Mouse (Mus musculus): ENCODE measurements around the gene Adat1.

The Adat1 gene

DNA sequence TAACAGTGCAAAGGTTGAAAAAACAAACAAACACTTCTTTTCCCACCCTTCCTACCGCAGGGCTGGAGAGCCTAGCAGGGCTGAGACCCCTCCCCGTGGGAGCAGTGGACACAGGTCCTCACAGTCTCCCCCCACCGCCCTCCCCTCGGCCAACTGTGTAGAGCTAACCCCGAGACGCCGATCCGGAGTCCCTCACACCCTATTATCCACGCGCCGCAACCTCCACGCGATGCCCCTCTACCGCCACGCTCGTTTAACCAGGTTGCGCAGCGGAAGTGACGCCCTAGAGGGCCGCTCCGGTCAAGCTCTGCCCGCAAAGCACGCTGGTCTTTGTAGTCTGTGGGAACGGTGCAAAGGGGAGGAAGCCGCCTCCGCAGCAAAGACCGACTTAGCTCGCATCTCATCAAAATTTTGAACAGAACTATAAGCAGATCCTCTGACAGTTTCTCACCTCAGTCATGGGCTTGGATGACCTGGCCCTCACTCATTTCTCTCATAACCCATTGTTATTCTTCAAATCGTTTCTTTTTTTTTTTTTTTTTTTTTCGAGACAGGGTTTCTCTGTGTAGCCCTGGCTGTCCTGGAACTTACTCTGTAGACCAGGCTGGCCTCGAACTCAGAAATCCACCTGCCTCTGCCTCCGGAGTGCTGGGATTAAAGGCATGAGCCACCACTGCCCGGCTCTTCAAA lies at the start of gene Adat1:
Gene Adat1 (minus strand): TSS at position 290 of the 690 bp plus-strand sequence.
- H3K27me3 ChIP-seq (ENCODE audit: insufficient read depth, low read length), result no peaks in the 10 kb centered on the region
- peaks cover 56% of the 10 kb centered on the region for H3K4me1 ChIP-seq (replicated peaks; ENCODE audit: low read depth, low read length)
- TF ChIP-seq CTCF (conservative IDR thresholded peaks at IDR 0.05; ENCODE audit: low read length), result no peak
- peak within 1 kb of the TSS; percentile 99 for H3K4me3 ChIP-seq (replicated peaks; ENCODE audit: low read length)
- no peaks in the 10 kb centered on the region for H3K9me3 ChIP-seq (ENCODE audit: low read length)
- peaks cover 78% of the 10 kb centered on the region for H3K36me3 ChIP-seq (ENCODE audit: insufficient read depth, low read length)

- H3K36me3 ChIP-seq (ENCODE audit: insufficient read depth, low read length), result no peaks in the 10 kb centered on the region
- H3K9me3 ChIP-seq (ENCODE audit: low read length), result no peaks in the 10 kb centered on the region
- no peak for TF ChIP-seq CTCF (conservative IDR thresholded peaks at IDR 0.05; ENCODE audit: low read length)
- TF ChIP-seq POU5F1 (IDR thresholded peaks at IDR 0.05; ENCODE audit: borderline replicate concordance, low read length), result no peak
- no peak for TF ChIP-seq NANOG (IDR thresholded peaks at IDR 0.05; ENCODE audit: borderline replicate concordance, low read length)
- peaks cover 10% of the 10 kb centered on the region for H3K27me3 ChIP-seq (ENCODE audit: insufficient read depth, low read length)
- H3K4me1 ChIP-seq (replicated peaks; ENCODE audit: low read depth, low read length), result peaks cover 36% of the 10 kb centered on the region
- H3K4me3 ChIP-seq (replicated peaks; ENCODE audit: low read length), result peak overlapping the region; percentile 56
Measured at GRCm38 (mm10) chr8:112037521-112037920, 45.4 kb upstream of the Adat1 start.

DNA sequence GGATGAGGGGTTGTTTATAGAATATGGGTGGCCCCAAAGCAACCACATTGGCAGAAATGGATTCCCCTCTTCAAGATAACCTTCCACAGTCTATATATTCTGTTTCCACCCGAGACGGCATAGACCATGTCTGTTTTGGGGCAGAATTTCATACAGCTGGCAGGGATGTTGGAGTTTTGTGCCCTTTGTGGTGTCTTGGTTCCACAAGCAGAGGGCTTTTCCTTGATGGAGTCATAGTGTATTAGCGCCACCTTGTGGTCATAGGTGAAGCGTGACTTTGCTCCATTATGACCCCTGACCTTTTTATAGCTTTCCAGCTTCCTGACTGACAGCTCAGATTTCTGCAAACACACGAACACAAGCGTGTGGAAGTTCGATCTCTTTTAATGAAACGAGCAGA lies 42.5 kb upstream of the Adat1 start:
- no peaks in the 10 kb centered on the region for H3K9me3 ChIP-seq (ENCODE audit: low read length)
- H3K4me1 ChIP-seq (replicated peaks; ENCODE audit: low read depth, low read length), result peaks cover 61% of the 10 kb centered on the region
- H3K36me3 ChIP-seq (ENCODE audit: insufficient read depth, low read length), result no peaks in the 10 kb centered on the region
- peaks cover 4% of the 10 kb centered on the region; the same call in 1 of the 2 replicates for H3K27me3 ChIP-seq (ENCODE audit: insufficient read depth, low read length)
- no peak overlapping the region for H3K4me3 ChIP-seq (replicated peaks; ENCODE audit: low read length)
- TF ChIP-seq CTCF (conservative IDR thresholded peaks at IDR 0.05; ENCODE audit: low read length), result peak; percentile 68
- TF ChIP-seq POU5F1 (IDR thresholded peaks at IDR 0.05; ENCODE audit: borderline replicate concordance, low read length), result no peak

- H3K9me3 ChIP-seq (ENCODE audit: low read length), result no peaks in the 10 kb centered on the region
- H3K4me1 ChIP-seq (replicated peaks; ENCODE audit: low read depth, low read length), result peaks cover 62% of the 10 kb centered on the region
- H3K27me3 ChIP-seq (ENCODE audit: insufficient read depth, low read length), result peaks cover 4% of the 10 kb centered on the region; the same call in 1 of the 2 replicates
- TF ChIP-seq NANOG (IDR thresholded peaks at IDR 0.05; ENCODE audit: borderline replicate concordance, low read length) (peak; percentile 89), CTCF (conservative IDR thresholded peaks at IDR 0.05; ENCODE audit: low read length) (no peak)
- H3K36me3 ChIP-seq (ENCODE audit: insufficient read depth, low read length), result no peaks in the 10 kb centered on the region
- 0 out of 2 replicates have a peak overlapping the region, but pooled peaks have one; percentile 10 for H3K4me3 ChIP-seq (replicated peaks; ENCODE audit: low read length)
Measured at GRCm38 (mm10) chr8:112033071-112033470, 41.0 kb upstream of the Adat1 start.

DNA sequence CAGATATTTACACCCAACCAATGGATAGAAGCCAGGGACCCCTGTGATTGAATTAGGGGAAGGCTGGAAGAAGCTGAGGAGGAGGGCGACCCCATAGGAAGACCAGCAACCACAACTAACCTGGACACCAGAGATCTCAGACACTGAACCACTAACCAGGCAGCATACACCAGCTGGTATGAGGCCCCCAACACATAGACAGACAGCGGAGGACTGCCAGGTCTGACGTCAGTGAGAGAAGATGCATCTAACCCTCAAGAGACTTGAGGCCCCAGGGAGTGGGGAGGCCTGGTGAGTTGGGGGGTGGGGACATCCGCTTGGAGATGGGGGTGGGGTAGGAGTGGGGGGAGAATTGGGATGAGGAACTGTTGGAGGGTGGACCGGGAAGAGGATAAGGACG lies 38.6 kb upstream of the Adat1 start:
- Histone ChIP-seq H3K36me3 (ENCODE audit: insufficient read depth, low read length) (no peaks in the 10 kb centered on the region), H3K4me3 (replicated peaks; ENCODE audit: low read length) (no peak overlapping the region), H3K4me1 (replicated peaks; ENCODE audit: low read depth, low read length) (peaks cover 60% of the 10 kb centered on the region), H3K27me3 (ENCODE audit: insufficient read depth, low read length) (no peaks in the 10 kb centered on the region), H3K9me3 (ENCODE audit: low read length) (no peaks in the 10 kb centered on the region)
- TF ChIP-seq NANOG (IDR thresholded peaks at IDR 0.05; ENCODE audit: borderline replicate concordance, low read length), result no peak
- no peak for TF ChIP-seq CTCF (conservative IDR thresholded peaks at IDR 0.05; ENCODE audit: low read length)
- no peak for TF ChIP-seq POU5F1 (IDR thresholded peaks at IDR 0.05; ENCODE audit: borderline replicate concordance, low read length)

GRCm38 (mm10) chr8:112029455-112029854 lies 37.4 kb upstream of the Adat1 start:
- TF ChIP-seq CTCF (conservative IDR thresholded peaks at IDR 0.05; ENCODE audit: low read length), result no peak
- no peak for TF ChIP-seq POU5F1 (IDR thresholded peaks at IDR 0.05; ENCODE audit: borderline replicate concordance, low read length)
- no peak for TF ChIP-seq NANOG (IDR thresholded peaks at IDR 0.05; ENCODE audit: borderline replicate concordance, low read length)
- no peaks in the 10 kb centered on the region for H3K27me3 ChIP-seq (ENCODE audit: insufficient read depth, low read length)
- H3K4me1 ChIP-seq (replicated peaks; ENCODE audit: low read depth, low read length), result peaks cover 62% of the 10 kb centered on the region
- H3K9me3 ChIP-seq (ENCODE audit: low read length), result no peaks in the 10 kb centered on the region
- H3K4me3 ChIP-seq (replicated peaks; ENCODE audit: low read length), result no peak overlapping the region
- no peaks in the 10 kb centered on the region for H3K36me3 ChIP-seq (ENCODE audit: insufficient read depth, low read length)

DNA sequence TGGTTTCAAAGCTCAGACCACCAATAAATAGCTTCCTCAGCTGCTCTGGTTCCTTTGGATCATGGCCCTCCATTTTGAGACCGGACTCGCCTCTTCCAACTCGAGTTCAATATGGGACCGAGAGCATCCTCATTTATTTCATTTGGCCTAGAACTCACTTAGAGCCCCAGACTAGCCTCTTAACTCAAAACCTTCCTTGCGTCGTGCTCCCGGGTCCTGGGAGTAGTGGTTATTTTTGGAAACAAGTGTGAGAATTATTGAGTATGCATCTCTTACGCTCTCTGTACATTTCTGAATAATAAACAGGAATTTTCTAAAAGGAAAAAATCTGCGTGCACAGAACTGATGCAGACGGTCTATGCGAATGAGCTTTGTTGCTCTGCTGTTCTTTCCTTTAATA lies 22.8 kb upstream of the Adat1 start, which contains the start of gene Gm6793:
Gene Gm6793 (minus strand): TSS at position 101 of the 400 bp plus-strand sequence.
- Histone ChIP-seq H3K9me3 (ENCODE audit: low read length) (no peaks in the 10 kb centered on the region), H3K27me3 (ENCODE audit: insufficient read depth, low read length) (peaks cover 17% of the 10 kb centered on the region), H3K4me3 (replicated peaks; ENCODE audit: low read length) (no peak within 1 kb of the TSS), H3K4me1 (replicated peaks; ENCODE audit: low read depth, low read length) (peaks cover 17% of the 10 kb centered on the region), H3K36me3 (ENCODE audit: insufficient read depth, low read length) (peaks cover 44% of the 10 kb centered on the region)
- TF ChIP-seq POU5F1 (IDR thresholded peaks at IDR 0.05; ENCODE audit: borderline replicate concordance, low read length), result no peak
- TF ChIP-seq NANOG (IDR thresholded peaks at IDR 0.05; ENCODE audit: borderline replicate concordance, low read length), result no peak
- TF ChIP-seq CTCF (conservative IDR thresholded peaks at IDR 0.05; ENCODE audit: low read length), result no peak

DNA sequence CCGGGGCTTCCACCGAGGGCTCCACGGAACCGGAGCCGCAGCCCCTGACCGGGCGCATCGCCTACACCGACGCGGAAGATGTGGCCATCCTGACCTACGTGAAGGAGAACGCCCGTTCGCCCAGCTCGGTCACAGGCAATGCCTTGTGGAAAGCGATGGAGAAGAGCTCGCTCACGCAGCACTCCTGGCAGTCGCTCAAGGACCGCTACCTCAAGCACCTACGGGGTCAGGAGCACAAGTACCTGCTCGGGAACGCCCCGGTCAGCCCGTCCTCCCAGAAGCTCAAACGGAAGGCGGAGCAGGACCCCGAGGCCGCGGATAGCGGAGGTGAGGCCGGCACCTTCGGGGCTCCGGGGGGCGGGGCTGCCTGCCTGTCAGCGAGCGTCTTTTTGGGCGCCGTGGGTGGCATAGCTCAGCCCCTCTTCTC lies 19.7 kb upstream of the Adat1 start:
- H3K9me3 ChIP-seq (ENCODE audit: low read length), result no peaks in the 10 kb centered on the region
- H3K27me3 ChIP-seq (ENCODE audit: insufficient read depth, low read length), result peaks cover 17% of the 10 kb centered on the region
- H3K4me3 ChIP-seq (replicated peaks; ENCODE audit: low read length), result peak overlapping the region; percentile 98
- H3K36me3 ChIP-seq (ENCODE audit: insufficient read depth, low read length), result peaks cover 39% of the 10 kb centered on the region
- TF ChIP-seq NANOG (IDR thresholded peaks at IDR 0.05; ENCODE audit: borderline replicate concordance, low read length), result no peak
- TF ChIP-seq POU5F1 (IDR thresholded peaks at IDR 0.05; ENCODE audit: borderline replicate concordance, low read length), result no peak
- TF ChIP-seq CTCF (conservative IDR thresholded peaks at IDR 0.05; ENCODE audit: low read length), result no peak
- peaks cover 45% of the 10 kb centered on the region for H3K4me1 ChIP-seq (replicated peaks; ENCODE audit: low read depth, low read length)

Measured in E14TG2a.4 (cell line).